Mouse (Mus musculus) forebrain, embryonic 16.5 days (tissue): ENCODE results near the gene Col2a1. TPM values are rescaled to one million over a fixed set of nuclear protein-coding genes. Genes with fewer than 3 reads are reported as not detected.

ENCODE experiments used
- ATAC-seq: fragments of 200-750 bp; cut with Nextera tagmentation; 2 replicates; pipeline ENCODE4 v1.8.0; 2017; ENCODE audit warnings: mild to moderate bottlenecking, moderate library complexity
- H3K27ac ChIP-seq: fragments of 300-500 bp; sonication (generic); 2 replicates; pipeline ENCODE4 v1.5.1; 2014; ENCODE audit warnings: low read length, control low read depth
- H3K27me3 ChIP-seq: fragments of 300-500 bp; sonication (generic); replicated peaks from 2 replicates; pipeline ENCODE4 v1.6.1; 2014; ENCODE audit warnings: low read length; ENCODE audit not compliant: control insufficient read depth, insufficient read depth
- H3K36me3 ChIP-seq: fragments of 300-500 bp; sonication (generic); 2 replicates; pipeline ENCODE4 v1.6.1; 2014; ENCODE audit not compliant: control insufficient read depth, insufficient read depth
- H3K4me1 ChIP-seq: fragments of 300-500 bp; sonication (generic); replicated peaks from 2 replicates; pipeline ENCODE4 v1.6.1; 2014; ENCODE audit warnings: low read length; ENCODE audit not compliant: control insufficient read depth, insufficient read depth
- H3K4me2 ChIP-seq: fragments of 300-500 bp; sonication (generic); 2 replicates; pipeline ENCODE4 v1.6.1; 2014; ENCODE audit warnings: mild to moderate bottlenecking, low read length, control low read depth
- H3K4me3 ChIP-seq: fragments of 300-500 bp; sonication (generic); replicated peaks from 2 replicates; pipeline ENCODE4 v1.5.1; 2014; ENCODE audit warnings: mild to moderate bottlenecking, low read length, control low read depth
- H3K9ac ChIP-seq: fragments of 300-500 bp; sonication (generic); replicated peaks from 2 replicates; pipeline ENCODE4 v1.6.1; 2014; ENCODE audit warnings: low read depth, low read length, control low read depth
- H3K9me3 ChIP-seq: fragments of 300-500 bp; sonication (generic); 2 replicates; pipeline ENCODE4 v1.6.1; 2016; ENCODE audit warnings: low read length; ENCODE audit not compliant: control insufficient read depth
- WGBS: fragments of 180-500 bp; shearing (Covaris S2); extraction: QIAGEN DNeasy Blood & Tissue Kit; methylation state at CpG from one replicate; pipeline ENCODE4 v1.1.7; 2014; 5-methylcytosine and 5-hydroxymethylcytosine counted together
- polyA plus RNA-seq: library from polyadenylated mRNA; unstranded; fragments of >200 nt; fragmentation: Nextera tagmentation; extraction: Ambion mirVana; gene quantifications from 2 replicates; pipeline ENCODE4 v1.2.1, GENCODE M21; 2015

The Col2a1 gene
- polyA plus RNA-seq, 1 experiment from 2014 or later = 16.6 TPM

- no peak overlapping the region for H3K9ac ChIP-seq
- H3K4me3 ChIP-seq = no peak overlapping the region
- no peaks in the 10 kb centered on the region for H3K27me3 ChIP-seq
- no peak overlapping the region for H3K4me2 ChIP-seq
- no peaks in the 10 kb centered on the region for H3K9me3 ChIP-seq
- whole genome bisulfite sequencing = 61% methylated on average over 9 of the region's 9 CpGs
- no peaks in the 10 kb centered on the region for H3K36me3 ChIP-seq
- no peak overlapping the region for H3K27ac ChIP-seq
- ATAC-seq = no peak
- peaks cover 13% of the 10 kb centered on the region for H3K4me1 ChIP-seq
Observed at GRCm38 (mm10) chr15:98033233-98033748, 28.8 kb upstream of the Col2a1 start.

GRCm38 (mm10) chr15:98029798-98030197 is 25.3 kb upstream of the Col2a1 start:
- Histone ChIP-seq H3K4me2 (no peak overlapping the region), H3K36me3 (no peaks in the 10 kb centered on the region), H3K4me1 (peaks cover 20% of the 10 kb centered on the region), H3K9ac (no peak overlapping the region), H3K4me3 (no peak overlapping the region), H3K27ac (no peak overlapping the region), H3K27me3 (no peaks in the 10 kb centered on the region), H3K9me3 (no peaks in the 10 kb centered on the region)
- no peak; the same call in 1 of the 2 replicates for ATAC-seq
- WGBS = 35% methylated on average over 6 of the region's 6 CpGs

GRCm38 (mm10) chr15:98026967-98027904 is 22.7 kb upstream of the Col2a1 start:
- H3K27me3 ChIP-seq = no peaks in the 10 kb centered on the region
- H3K36me3 ChIP-seq = no peaks in the 10 kb centered on the region
- no peaks in the 10 kb centered on the region for H3K9me3 ChIP-seq
- H3K27ac ChIP-seq = no peak overlapping the region
- no peak overlapping the region for H3K4me3 ChIP-seq
- H3K9ac ChIP-seq = peak overlapping the region; percentile 15; the same call in 1 of the 2 replicates
- no peak overlapping the region for H3K4me2 ChIP-seq
- no peak for ATAC-seq
- H3K4me1 ChIP-seq = peaks cover 16% of the 10 kb centered on the region
- WGBS = 21% methylated on average over 12 of the region's 12 CpGs

GRCm38 (mm10) chr15:98025611-98026010 is 21.1 kb upstream of the Col2a1 start:
- H3K9me3 ChIP-seq = no peaks in the 10 kb centered on the region
- no peak overlapping the region for H3K9ac ChIP-seq
- H3K4me2 ChIP-seq = no peak overlapping the region
- H3K27me3 ChIP-seq = no peaks in the 10 kb centered on the region
- no peak for ATAC-seq
- H3K4me1 ChIP-seq = peaks cover 16% of the 10 kb centered on the region
- 32% methylated on average over 4 of the region's 4 CpGs for WGBS
- H3K36me3 ChIP-seq = no peaks in the 10 kb centered on the region
- H3K4me3 ChIP-seq = no peak overlapping the region
- H3K27ac ChIP-seq = no peak overlapping the region

GRCm38 (mm10) chr15:98023137-98023536 is 18.6 kb upstream of the Col2a1 start:
- 23% methylated on average over 3 of the region's 3 CpGs for WGBS
- H3K36me3 ChIP-seq = no peaks in the 10 kb centered on the region
- H3K9ac ChIP-seq = no peak overlapping the region
- H3K4me3 ChIP-seq = no peak overlapping the region
- no peak for ATAC-seq
- H3K9me3 ChIP-seq = no peaks in the 10 kb centered on the region
- no peak overlapping the region for H3K27ac ChIP-seq
- H3K4me2 ChIP-seq = no peak overlapping the region
- peaks cover 14% of the 10 kb centered on the region for H3K4me1 ChIP-seq
- H3K27me3 ChIP-seq = no peaks in the 10 kb centered on the region

- Histone ChIP-seq H3K36me3 (no peaks in the 10 kb centered on the region), H3K4me3 (no peak overlapping the region), H3K4me1 (peaks cover under 1% of the 10 kb centered on the region; the same call in 1 of the 2 replicates), H3K27me3 (no peaks in the 10 kb centered on the region), H3K4me2 (no peak overlapping the region), H3K9ac (no peak overlapping the region), H3K27ac (no peak overlapping the region), H3K9me3 (no peaks in the 10 kb centered on the region)
- WGBS = 69% methylated on average over 2 of the region's 2 CpGs
- ATAC-seq = no peak
Observed at GRCm38 (mm10) chr15:98021886-98022285, 17.4 kb upstream of the Col2a1 start.

GRCm38 (mm10) chr15:98019047-98019446 is 14.6 kb upstream of the Col2a1 start:
- WGBS = 64% methylated on average over 3 of the region's 3 CpGs
- no peak for ATAC-seq
- no peak overlapping the region for H3K9ac ChIP-seq
- no peaks in the 10 kb centered on the region for H3K9me3 ChIP-seq
- no peaks in the 10 kb centered on the region for H3K4me1 ChIP-seq
- H3K36me3 ChIP-seq = no peaks in the 10 kb centered on the region
- H3K27ac ChIP-seq = no peak overlapping the region
- no peak overlapping the region for H3K4me3 ChIP-seq
- H3K4me2 ChIP-seq = no peak overlapping the region
- H3K27me3 ChIP-seq = no peaks in the 10 kb centered on the region

GRCm38 (mm10) chr15:98017925-98018324 is 13.4 kb upstream of the Col2a1 start:
- Histone ChIP-seq H3K36me3 (no peaks in the 10 kb centered on the region), H3K4me2 (no peak overlapping the region), H3K9me3 (no peaks in the 10 kb centered on the region), H3K27ac (no peak overlapping the region), H3K9ac (no peak overlapping the region), H3K4me1 (no peaks in the 10 kb centered on the region), H3K27me3 (no peaks in the 10 kb centered on the region), H3K4me3 (no peak overlapping the region)
- WGBS = 93% methylated on average over 4 of the region's 4 CpGs
- no peak for ATAC-seq

GRCm38 (mm10) chr15:98012810-98013209 is 8.3 kb upstream of the Col2a1 start:
- H3K27ac ChIP-seq = no peak overlapping the region
- no peak overlapping the region for H3K4me2 ChIP-seq
- H3K4me3 ChIP-seq = no peak overlapping the region
- H3K9me3 ChIP-seq = no peaks in the 10 kb centered on the region
- no peak for ATAC-seq
- H3K27me3 ChIP-seq = peaks cover 2% of the 10 kb centered on the region; the same call in 1 of the 2 replicates
- WGBS = 23% methylated on average over 6 of the region's 6 CpGs
- H3K36me3 ChIP-seq = no peaks in the 10 kb centered on the region
- H3K4me1 ChIP-seq = no peaks in the 10 kb centered on the region
- H3K9ac ChIP-seq = no peak overlapping the region
